Mouse (Mus musculus): ENCODE results near the gene Zfp239. TPM values are rescaled to one million over a fixed set of nuclear protein-coding genes. Genes with fewer than 3 reads are reported as not detected.
A peak's percentile ranks its signal among the peaks of the same experiment; 100 is the strongest.

The Zfp239 gene
- polyA plus RNA-seq, 1 experiment: 10.6 TPM

DNA sequence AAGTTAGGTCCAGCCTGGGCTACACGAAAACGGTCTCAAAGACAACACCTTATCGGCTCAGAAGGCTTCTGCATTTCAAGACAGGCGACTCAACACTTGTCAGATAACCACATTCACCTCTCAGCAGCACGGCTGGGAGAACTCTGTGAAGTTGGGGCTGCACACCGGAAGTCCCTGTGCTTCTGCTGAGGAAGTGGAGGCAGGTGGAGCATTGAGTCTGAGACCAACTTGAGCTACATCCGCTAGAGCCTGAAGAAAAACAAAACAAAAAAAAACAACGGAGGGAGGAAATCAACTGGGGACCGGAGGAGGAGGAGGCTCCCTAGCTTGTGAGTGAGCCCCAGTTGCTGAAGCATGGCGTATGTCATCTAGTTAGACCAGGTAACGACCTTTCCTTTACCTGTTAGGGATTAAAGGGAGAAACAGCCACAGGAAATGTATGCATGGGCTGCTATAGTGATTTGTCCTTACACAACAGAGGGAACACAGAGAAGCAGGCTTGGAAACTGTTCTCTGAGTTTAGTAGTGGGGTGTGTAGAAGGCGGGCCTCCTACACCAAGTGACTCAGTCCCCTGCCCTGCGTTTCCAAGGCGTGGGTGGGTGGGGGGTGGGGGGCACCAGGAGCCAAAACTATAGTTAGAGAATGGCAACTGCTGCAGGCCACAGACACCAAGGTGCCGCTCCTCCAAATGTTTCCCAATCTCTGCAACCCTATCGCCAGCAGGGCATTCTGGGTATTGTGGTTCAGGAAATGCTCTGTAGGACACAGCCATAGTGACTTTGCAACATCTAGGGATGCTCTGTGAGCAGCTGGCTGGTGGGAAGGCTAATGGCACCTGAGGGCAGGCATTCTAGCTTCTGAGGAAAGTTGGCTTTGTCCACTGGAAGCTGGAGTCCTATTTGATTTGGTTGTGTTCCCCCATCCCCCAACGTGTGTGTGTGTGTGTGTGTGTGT, 38.5 kb downstream of the Zfp239 start, which contains the start of gene Hnrnpf:
Gene Hnrnpf, plus strand, starts transcription at position 199 of the 955 bp plus-strand sequence.
- TF ChIP-seq POLR2A (IDR thresholded peaks at IDR 0.05; ENCODE audit: borderline replicate concordance, extremely low read depth, insufficient read depth, insufficient read length, poor library complexity, severe bottlenecking) (no peak), CTCF (IDR thresholded peaks at IDR 0.05; ENCODE audit: borderline replicate concordance, extremely low read depth, insufficient read depth, insufficient read length) (no peak)
- no peak for DNase-seq (ENCODE audit: low read depth)

- TF ChIP-seq POLR2A (IDR thresholded peaks at IDR 0.05; ENCODE audit: borderline replicate concordance, extremely low read depth, insufficient read depth, insufficient read length, poor library complexity, severe bottlenecking) (no peak), CTCF (IDR thresholded peaks at IDR 0.05; ENCODE audit: borderline replicate concordance, extremely low read depth, insufficient read depth, insufficient read length) (no peak)
- DNase-seq (ENCODE audit: low read depth): no peak
These were observed 39.9 kb downstream of the Zfp239 start for GRCm38 (mm10) chr6:117901510-117902402.

- DNase-seq (ENCODE audit: low read depth): no peak
- TF ChIP-seq CTCF (IDR thresholded peaks at IDR 0.05; ENCODE audit: borderline replicate concordance, extremely low read depth, insufficient read depth, insufficient read length) (no peak), POLR2A (IDR thresholded peaks at IDR 0.05; ENCODE audit: borderline replicate concordance, extremely low read depth, insufficient read depth, insufficient read length, poor library complexity, severe bottlenecking) (no peak)
These were observed 40.7 kb downstream of the Zfp239 start for GRCm38 (mm10) chr6:117902556-117902955.

DNA sequence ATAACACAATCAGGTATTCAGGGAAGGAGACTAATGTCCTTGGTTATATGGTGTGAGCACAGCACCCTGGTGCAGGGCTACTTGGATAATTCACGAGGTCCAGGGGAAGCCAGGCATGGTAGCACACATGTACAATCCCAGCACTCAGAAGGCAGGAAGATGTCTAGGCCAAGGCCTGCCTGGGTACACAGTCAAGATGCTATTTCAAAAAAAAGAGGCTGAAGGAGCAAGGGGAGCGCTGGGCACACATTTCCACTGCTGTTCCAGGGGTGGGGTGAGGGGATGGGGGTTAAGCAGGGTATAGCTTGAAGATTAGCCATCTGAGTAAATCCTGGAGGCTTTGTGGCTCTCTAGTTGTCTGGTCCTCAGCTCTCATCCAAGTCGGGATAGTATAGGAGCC, 41.9 kb downstream of the Zfp239 start:
- TF ChIP-seq CTCF (IDR thresholded peaks at IDR 0.05; ENCODE audit: borderline replicate concordance, extremely low read depth, insufficient read depth, insufficient read length) (no peak), POLR2A (IDR thresholded peaks at IDR 0.05; ENCODE audit: borderline replicate concordance, extremely low read depth, insufficient read depth, insufficient read length, poor library complexity, severe bottlenecking) (no peak)
- no peak for DNase-seq (ENCODE audit: low read depth)

DNA sequence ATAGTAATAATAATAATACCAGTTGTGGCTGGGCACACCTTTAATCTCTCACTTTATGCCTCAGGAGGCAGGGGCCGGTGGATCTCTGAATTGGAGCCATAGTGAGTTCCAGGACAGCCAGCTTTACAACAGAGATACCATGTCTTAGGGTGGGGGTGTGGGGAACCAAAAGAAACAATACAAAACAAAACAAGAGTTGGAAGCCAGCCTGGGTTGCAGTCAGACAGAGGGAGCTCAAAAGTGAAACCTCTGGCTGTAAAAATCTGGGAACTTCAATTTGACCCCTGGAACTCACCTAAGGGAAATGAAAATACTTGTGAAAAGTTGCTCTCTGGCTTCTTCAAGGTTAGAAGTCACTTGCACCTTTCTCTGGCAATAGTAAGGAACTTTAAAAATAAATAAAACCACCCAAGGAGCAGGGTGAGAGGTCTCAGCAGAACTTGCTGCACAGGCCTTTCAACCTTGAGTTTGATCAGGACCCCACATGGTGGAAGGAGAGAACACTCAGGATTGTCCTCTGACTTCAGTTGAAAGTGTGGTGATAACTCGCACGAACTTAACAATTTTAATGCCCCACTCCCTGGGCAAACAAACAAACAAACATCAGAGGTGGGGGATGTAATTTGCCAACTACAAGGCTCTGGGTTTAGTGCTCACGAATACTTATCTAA, 43.5 kb downstream of the Zfp239 start:
- TF ChIP-seq CTCF (IDR thresholded peaks at IDR 0.05; ENCODE audit: borderline replicate concordance, extremely low read depth, insufficient read depth, insufficient read length) (no peak), POLR2A (IDR thresholded peaks at IDR 0.05; ENCODE audit: borderline replicate concordance, extremely low read depth, insufficient read depth, insufficient read length, poor library complexity, severe bottlenecking) (no peak)
- DNase-seq (ENCODE audit: low read depth): peak; percentile 7

- no peak for DNase-seq (ENCODE audit: low read depth)
- no peak; the same call in 1 of the 2 replicates for TF ChIP-seq POLR2A (IDR thresholded peaks at IDR 0.05; ENCODE audit: borderline replicate concordance, extremely low read depth, insufficient read depth, insufficient read length, poor library complexity, severe bottlenecking)
- TF ChIP-seq CTCF (IDR thresholded peaks at IDR 0.05; ENCODE audit: borderline replicate concordance, extremely low read depth, insufficient read depth, insufficient read length): no peak
These were observed 44.2 kb downstream of the Zfp239 start for GRCm38 (mm10) chr6:117906015-117906531.

DNA sequence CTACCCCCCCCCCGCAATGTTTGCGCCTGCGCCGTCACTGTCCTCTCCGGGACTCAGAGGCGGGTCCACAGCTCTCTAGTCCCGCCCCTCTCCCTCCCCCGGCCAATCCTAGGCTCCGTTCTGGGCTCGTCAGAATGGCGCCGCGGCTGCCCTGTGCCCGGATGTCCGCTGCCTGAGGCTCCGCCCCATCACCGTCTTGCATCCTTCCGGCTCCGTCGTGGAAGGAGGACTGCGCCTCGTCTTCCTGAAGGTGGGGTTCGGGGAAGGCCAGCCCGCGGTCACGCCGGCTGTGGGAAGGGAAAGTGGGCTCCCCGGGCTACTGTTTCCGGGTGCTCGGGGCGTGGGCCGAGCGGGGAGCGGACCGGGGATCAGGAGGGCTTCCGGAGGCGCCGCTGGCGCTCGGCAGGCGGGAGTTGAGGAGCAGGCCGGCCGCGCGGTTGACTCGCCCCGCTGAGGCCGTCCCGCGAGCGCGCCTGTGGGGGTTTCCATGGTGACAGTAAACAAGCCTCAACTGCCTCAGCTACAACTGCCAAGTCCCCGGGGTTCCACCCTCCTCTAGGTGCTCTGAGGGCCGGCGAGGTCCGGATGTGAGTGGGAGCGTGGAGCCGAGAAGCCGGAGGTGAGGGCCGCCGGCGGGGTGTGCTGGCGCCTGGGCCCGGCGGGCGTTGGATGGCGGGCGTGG, 44.8 kb downstream of the Zfp239 start:
- TF ChIP-seq CTCF (IDR thresholded peaks at IDR 0.05; ENCODE audit: borderline replicate concordance, extremely low read depth, insufficient read depth, insufficient read length) (no peak), POLR2A (IDR thresholded peaks at IDR 0.05; ENCODE audit: borderline replicate concordance, extremely low read depth, insufficient read depth, insufficient read length, poor library complexity, severe bottlenecking) (peak; percentile 77)

DNA sequence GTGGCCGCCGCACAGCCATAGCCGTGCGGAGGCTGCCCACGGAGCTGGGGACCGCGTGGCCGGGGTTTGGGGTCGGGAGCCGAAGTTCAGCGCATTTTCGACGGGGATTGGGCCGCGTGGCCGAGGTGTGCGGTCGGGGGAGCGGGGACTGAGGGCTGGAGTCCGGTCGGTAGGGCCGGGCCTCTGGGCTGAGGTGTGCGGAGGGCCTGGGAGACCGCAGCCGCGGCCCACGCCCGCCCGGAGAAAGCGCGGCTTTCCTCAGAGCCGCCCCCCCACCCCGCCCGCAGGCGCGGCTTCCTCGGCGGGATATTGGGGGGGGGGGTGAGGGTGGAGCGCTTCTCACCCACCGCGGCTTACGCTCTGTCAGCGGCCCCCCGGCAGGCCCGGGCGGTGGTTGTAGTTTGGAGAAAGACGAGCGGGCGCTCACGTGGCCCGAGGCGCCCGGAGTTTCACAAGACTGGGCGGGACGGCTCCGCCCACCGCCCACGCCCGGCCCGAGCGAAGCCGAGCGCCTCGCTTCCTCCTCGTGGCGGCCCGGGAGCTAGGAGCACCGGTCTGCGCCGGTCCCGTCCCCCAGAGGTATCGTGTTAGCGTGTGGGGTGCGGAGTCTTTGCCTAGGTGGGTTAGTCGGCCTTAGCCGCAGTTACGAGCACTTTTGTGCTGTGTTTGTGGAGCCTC, 45.5 kb downstream of the Zfp239 start:
- peak; percentile 86 for DNase-seq (ENCODE audit: low read depth)
- TF ChIP-seq CTCF (IDR thresholded peaks at IDR 0.05; ENCODE audit: borderline replicate concordance, extremely low read depth, insufficient read depth, insufficient read length): no peak
- no peak for TF ChIP-seq POLR2A (IDR thresholded peaks at IDR 0.05; ENCODE audit: borderline replicate concordance, extremely low read depth, insufficient read depth, insufficient read length, poor library complexity, severe bottlenecking)

More for the DNA sequence above, 44.8 kb downstream of the Zfp239 start:
- DNase-seq (ENCODE audit: low read depth): peak; percentile 99

DNA sequence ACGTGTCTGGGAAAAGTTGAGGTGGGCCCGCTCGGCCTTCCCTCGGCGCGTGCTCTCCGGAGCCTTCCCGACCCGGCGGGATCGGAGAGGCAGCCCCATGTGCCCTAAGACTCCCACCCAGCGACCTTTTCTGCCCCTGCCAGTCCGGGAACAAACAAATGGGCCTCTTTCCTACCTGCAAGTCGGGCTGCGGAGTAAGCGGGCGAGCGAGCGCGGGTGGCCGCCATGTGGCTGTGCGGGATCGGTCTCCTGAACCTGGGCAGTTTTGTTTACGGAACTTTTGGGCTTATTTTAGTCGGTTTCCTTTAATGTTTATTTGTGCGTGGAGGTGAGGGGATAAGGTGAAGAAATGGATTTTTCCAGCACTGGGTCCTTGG, 46.1 kb downstream of the Zfp239 start:
- no peak for DNase-seq (ENCODE audit: low read depth)
- TF ChIP-seq POLR2A (IDR thresholded peaks at IDR 0.05; ENCODE audit: borderline replicate concordance, extremely low read depth, insufficient read depth, insufficient read length, poor library complexity, severe bottlenecking): no peak
- TF ChIP-seq CTCF (IDR thresholded peaks at IDR 0.05; ENCODE audit: borderline replicate concordance, extremely low read depth, insufficient read depth, insufficient read length): no peak

All from brain, embryonic 14.5 days (tissue).